Mouse (Mus musculus): ENCODE measurements at regions not wholly inside any gene's neighbourhood (a gene's known extent, or its start where the extent isn't known, plus 50 kb on each side); places are given as distances from the start of the nearest gene placed in this dataset.

DNA sequence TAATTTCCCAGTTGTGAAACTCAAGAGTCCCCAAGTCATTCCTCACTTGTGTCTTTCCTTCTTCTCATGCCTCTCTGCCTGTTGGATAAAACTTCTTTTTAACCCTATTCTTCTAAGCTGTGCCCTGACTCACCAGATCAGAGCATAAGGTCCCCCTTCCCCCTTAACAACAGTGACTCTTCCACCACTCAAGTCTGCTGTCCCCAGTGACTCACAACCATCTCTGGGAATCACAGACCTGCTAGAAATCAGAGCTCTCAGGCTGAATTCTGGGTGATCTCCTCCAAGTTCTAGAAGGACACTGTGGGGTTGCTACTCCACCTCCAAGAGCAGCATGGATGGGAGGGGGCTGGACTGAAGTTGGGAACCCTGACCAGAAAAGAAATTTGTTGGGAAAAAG, 239.5 kb upstream of the Tbx18 start:
- no peaks in the 10 kb centered on the region for H3K36me3 ChIP-seq (ENCODE audit: control insufficient read depth, insufficient read depth, low read length)
- H3K27ac ChIP-seq (ENCODE audit: low read length): no peak overlapping the region
- H3K4me1 ChIP-seq (ENCODE audit: control insufficient read depth, insufficient read depth, low read length): no peaks in the 10 kb centered on the region
- no peaks in the 10 kb centered on the region for H3K27me3 ChIP-seq (ENCODE audit: control insufficient read depth, insufficient read depth, low read depth, low read length)
- ATAC-seq: no peak
- H3K4me3 ChIP-seq (ENCODE audit: low read depth, low read length): no peak overlapping the region
- H3K9ac ChIP-seq (ENCODE audit: low read depth, low read length): no peak overlapping the region
- no peaks in the 10 kb centered on the region for H3K9me3 ChIP-seq (replicated peaks; ENCODE audit: control insufficient read depth, low read length, poor library complexity, severe bottlenecking)
- no peak overlapping the region for H3K4me2 ChIP-seq (ENCODE audit: low read length)

DNA sequence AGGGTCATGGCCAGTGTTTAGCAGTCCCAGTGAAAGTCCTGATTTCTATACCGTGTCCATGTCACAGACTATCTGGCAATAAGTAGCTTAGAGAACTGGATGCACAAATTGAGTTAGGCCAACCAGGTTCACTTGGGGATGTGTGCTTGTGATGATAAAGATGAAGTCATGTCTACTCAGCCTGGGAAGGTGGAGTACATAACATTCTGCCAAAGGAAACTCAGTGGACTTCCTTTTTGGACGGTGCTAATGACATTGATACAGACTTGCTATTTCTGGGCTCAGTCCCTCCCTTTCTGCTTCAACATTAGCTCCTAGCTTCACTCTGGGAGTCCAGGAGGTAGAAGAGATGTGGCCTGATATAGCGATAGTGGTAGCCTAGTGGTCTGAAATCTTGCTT, 240.7 kb upstream of the Tbx18 start:
- Histone ChIP-seq H3K9ac (ENCODE audit: low read depth, low read length) (no peak overlapping the region), H3K4me2 (ENCODE audit: low read length) (no peak overlapping the region), H3K27ac (ENCODE audit: low read length) (no peak overlapping the region), H3K4me1 (ENCODE audit: control insufficient read depth, insufficient read depth, low read length) (no peaks in the 10 kb centered on the region), H3K4me3 (ENCODE audit: low read depth, low read length) (no peak overlapping the region), H3K9me3 (replicated peaks; ENCODE audit: control insufficient read depth, low read length, poor library complexity, severe bottlenecking) (no peaks in the 10 kb centered on the region), H3K36me3 (ENCODE audit: control insufficient read depth, insufficient read depth, low read length) (no peaks in the 10 kb centered on the region), H3K27me3 (ENCODE audit: control insufficient read depth, insufficient read depth, low read depth, low read length) (no peaks in the 10 kb centered on the region)
- WGBS: 92% methylated on average over 3 of the region's 3 CpGs
- ATAC-seq: no peak

DNA sequence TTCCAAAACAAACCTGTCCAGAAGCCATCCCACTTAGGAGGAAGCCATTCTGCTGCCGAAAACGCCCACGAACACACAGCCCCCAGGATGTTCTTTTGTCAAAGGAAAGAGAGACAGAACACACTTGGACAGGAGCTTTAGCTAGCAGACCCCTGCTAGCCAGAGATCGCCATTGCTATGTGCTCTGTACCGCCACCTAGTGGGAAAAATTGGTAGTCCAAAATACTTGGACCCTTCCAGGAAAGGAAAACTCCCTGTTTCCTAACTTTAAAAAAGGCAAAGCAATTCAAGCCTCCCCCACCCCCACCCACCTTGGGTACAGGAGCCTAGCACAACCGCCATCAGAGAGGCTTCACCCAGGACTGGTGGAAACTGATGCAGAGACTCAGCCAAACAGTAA, 242.5 kb upstream of the Tbx18 start:
- Histone ChIP-seq H3K4me2 (ENCODE audit: low read length) (no peak overlapping the region), H3K9ac (ENCODE audit: low read depth, low read length) (no peak overlapping the region), H3K4me1 (ENCODE audit: control insufficient read depth, insufficient read depth, low read length) (no peaks in the 10 kb centered on the region), H3K27me3 (ENCODE audit: control insufficient read depth, insufficient read depth, low read depth, low read length) (no peaks in the 10 kb centered on the region), H3K36me3 (ENCODE audit: control insufficient read depth, insufficient read depth, low read length) (no peaks in the 10 kb centered on the region), H3K27ac (ENCODE audit: low read length) (no peak overlapping the region), H3K9me3 (replicated peaks; ENCODE audit: control insufficient read depth, low read length, poor library complexity, severe bottlenecking) (no peaks in the 10 kb centered on the region), H3K4me3 (ENCODE audit: low read depth, low read length) (no peak overlapping the region)
- ATAC-seq: no peak
- WGBS: 44% methylated on average over 6 of the region's 6 CpGs

DNA sequence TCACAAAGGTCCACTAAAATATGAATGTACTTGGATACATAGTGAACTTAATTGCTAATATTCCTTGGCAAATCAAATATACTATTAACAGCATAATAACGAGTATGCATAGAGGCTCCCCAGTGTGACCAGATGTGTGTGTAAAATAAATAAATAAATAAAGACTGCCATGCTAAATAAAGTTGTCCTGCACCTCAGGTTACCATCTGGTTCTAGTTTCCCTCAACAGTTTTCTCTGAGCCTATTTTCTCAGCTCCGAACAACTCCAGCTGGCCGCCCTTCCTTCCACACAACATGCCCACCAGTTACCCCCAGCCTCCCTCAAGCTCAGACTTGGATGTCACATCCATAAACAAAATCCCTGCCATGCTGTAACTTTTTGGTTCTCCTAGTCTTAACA, 253.8 kb upstream of the Tbx18 start:
- Histone ChIP-seq H3K36me3 (ENCODE audit: control insufficient read depth, insufficient read depth, low read length) (no peaks in the 10 kb centered on the region), H3K4me1 (ENCODE audit: control insufficient read depth, insufficient read depth, low read length) (no peaks in the 10 kb centered on the region), H3K9ac (ENCODE audit: low read depth, low read length) (no peak overlapping the region), H3K27ac (ENCODE audit: low read length) (no peak overlapping the region), H3K9me3 (replicated peaks; ENCODE audit: control insufficient read depth, low read length, poor library complexity, severe bottlenecking) (no peaks in the 10 kb centered on the region), H3K4me3 (ENCODE audit: low read depth, low read length) (no peak overlapping the region), H3K27me3 (ENCODE audit: control insufficient read depth, insufficient read depth, low read depth, low read length) (no peaks in the 10 kb centered on the region), H3K4me2 (ENCODE audit: low read length) (no peak overlapping the region)
- WGBS: 81% methylated on average over 3 of the region's 3 CpGs
- no peak for ATAC-seq

DNA sequence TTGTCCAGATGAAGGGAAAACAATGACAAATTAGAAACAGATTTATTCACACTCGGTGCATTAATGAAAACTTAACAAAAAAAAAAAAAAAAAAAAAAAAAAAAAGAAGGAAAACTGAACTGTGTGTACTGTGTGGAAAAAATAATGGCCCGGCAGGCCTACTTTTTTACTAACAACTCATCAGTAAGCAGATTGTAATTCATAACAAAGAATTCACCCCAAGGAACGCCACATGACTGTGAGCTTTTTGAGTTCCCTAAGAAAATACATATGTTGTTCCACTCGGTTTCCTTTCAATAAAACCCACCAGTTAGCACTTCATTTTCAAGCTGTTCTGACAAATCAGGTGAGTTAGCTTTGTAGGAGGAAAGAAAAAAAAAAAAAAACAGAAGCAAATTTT, 254.4 kb upstream of the Tbx18 start:
- 68% methylated on average over 4 of the region's 4 CpGs for WGBS

DNA sequence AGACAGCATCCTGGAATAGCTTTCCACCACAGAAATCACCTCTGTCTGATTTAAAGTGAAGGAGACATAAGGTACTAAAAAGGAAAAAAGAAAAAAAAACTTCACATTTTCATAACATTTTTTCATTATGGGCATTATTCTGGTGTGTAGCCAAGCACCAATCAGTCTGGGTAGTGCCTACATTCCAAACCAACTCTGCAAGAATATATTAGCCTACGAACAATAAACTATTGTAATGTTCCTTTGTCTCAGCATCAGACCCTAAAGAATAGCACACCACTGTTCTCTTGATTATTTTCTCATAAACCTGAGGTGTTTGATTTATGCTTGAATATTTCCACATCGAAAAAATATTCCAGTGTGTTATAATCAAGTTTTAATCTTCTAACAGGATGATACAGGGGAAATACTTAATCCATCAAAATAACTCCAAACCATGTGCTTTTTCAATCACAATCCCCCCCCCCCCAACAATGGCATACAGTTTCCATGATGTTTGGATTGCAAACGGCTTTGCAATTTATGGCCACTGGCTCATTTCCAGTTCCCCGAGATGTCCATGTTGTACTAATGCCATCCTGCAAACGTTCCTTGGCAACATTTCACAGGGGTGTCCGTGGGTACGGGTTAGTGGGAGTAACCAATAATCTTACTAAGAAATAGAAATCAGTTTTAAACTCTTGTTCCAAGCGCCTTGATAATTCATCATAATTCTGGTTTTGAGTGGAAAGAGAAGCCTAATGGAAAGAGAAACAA, 275.1 kb upstream of the Tbx18 start:
- no peaks in the 10 kb centered on the region for H3K4me1 ChIP-seq (ENCODE audit: control insufficient read depth, insufficient read depth, low read length)
- no peak overlapping the region for H3K4me2 ChIP-seq (ENCODE audit: low read length)
- WGBS: 74% methylated on average over 8 of the region's 8 CpGs
- H3K9ac ChIP-seq (ENCODE audit: low read depth, low read length): no peak overlapping the region
- no peaks in the 10 kb centered on the region for H3K9me3 ChIP-seq (replicated peaks; ENCODE audit: control insufficient read depth, low read length, poor library complexity, severe bottlenecking)
- H3K4me3 ChIP-seq (ENCODE audit: low read depth, low read length): no peak overlapping the region
- ATAC-seq: no peak
- no peaks in the 10 kb centered on the region for H3K36me3 ChIP-seq (ENCODE audit: control insufficient read depth, insufficient read depth, low read length)
- no peaks in the 10 kb centered on the region for H3K27me3 ChIP-seq (ENCODE audit: control insufficient read depth, insufficient read depth, low read depth, low read length)
- H3K27ac ChIP-seq (ENCODE audit: low read length): no peak overlapping the region

More for the DNA sequence above, 254.4 kb upstream of the Tbx18 start:
- Histone ChIP-seq H3K4me3 (ENCODE audit: low read depth, low read length) (no peak overlapping the region), H3K4me2 (ENCODE audit: low read length) (no peak overlapping the region), H3K9me3 (replicated peaks; ENCODE audit: control insufficient read depth, low read length, poor library complexity, severe bottlenecking) (no peaks in the 10 kb centered on the region), H3K36me3 (ENCODE audit: control insufficient read depth, insufficient read depth, low read length) (no peaks in the 10 kb centered on the region), H3K27ac (ENCODE audit: low read length) (no peak overlapping the region), H3K27me3 (ENCODE audit: control insufficient read depth, insufficient read depth, low read depth, low read length) (no peaks in the 10 kb centered on the region), H3K4me1 (ENCODE audit: control insufficient read depth, insufficient read depth, low read length) (no peaks in the 10 kb centered on the region), H3K9ac (ENCODE audit: low read depth, low read length) (no peak overlapping the region)
- ATAC-seq: no peak

DNA sequence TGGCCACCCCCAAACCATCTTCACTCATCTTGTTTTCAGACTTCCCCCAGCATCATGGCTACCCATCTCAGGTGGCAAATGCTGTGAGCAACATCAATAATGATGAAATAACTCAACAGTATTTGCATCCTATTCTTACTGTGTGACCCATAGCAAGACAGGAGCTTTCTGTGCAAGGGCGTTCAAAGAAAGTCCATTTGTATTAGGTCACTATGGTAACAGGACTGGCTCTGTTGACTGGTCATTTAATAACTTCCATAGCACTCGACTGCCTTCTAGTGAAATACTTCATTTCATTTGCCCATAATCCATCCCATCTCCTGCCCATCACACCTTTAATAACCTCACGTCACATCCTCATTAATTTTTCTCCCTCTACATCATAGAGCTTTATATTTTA, 292.7 kb upstream of the Tbx18 start:
- Histone ChIP-seq H3K36me3 (ENCODE audit: control insufficient read depth, insufficient read depth, low read length) (no peaks in the 10 kb centered on the region), H3K27ac (ENCODE audit: low read length) (no peak overlapping the region), H3K4me3 (ENCODE audit: low read depth, low read length) (no peak overlapping the region), H3K9ac (ENCODE audit: low read depth, low read length) (no peak overlapping the region), H3K27me3 (ENCODE audit: control insufficient read depth, insufficient read depth, low read depth, low read length) (no peaks in the 10 kb centered on the region), H3K4me1 (ENCODE audit: control insufficient read depth, insufficient read depth, low read length) (no peaks in the 10 kb centered on the region), H3K9me3 (replicated peaks; ENCODE audit: control insufficient read depth, low read length, poor library complexity, severe bottlenecking) (no peaks in the 10 kb centered on the region), H3K4me2 (ENCODE audit: low read length) (no peak overlapping the region)
- 67% methylated on average over 3 of the region's 3 CpGs for WGBS
- ATAC-seq: no peak

DNA sequence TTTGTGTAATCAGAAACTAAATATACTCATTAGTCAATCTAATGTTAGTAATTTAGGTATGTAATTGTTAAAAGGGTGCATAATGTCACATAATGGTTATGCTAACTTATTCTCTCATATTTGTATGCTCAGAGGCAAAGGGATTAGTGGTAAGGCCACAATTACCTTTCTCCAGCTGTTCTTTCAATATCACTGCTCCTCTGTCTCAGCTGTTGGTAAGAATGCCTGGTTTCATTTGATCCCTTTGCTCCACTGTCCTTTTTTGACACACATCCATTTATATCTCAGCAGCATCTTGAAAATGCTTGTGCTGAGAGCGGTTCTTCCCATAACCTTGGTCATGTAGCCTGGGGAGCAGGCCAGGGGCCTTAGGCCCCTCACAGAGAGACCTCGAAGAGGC, 294.9 kb upstream of the Tbx18 start:
- Histone ChIP-seq H3K27ac (ENCODE audit: low read length) (no peak overlapping the region), H3K4me1 (ENCODE audit: control insufficient read depth, insufficient read depth, low read length) (no peaks in the 10 kb centered on the region), H3K36me3 (ENCODE audit: control insufficient read depth, insufficient read depth, low read length) (no peaks in the 10 kb centered on the region), H3K9me3 (replicated peaks; ENCODE audit: control insufficient read depth, low read length, poor library complexity, severe bottlenecking) (no peaks in the 10 kb centered on the region), H3K4me2 (ENCODE audit: low read length) (no peak overlapping the region), H3K4me3 (ENCODE audit: low read depth, low read length) (no peak overlapping the region), H3K27me3 (ENCODE audit: control insufficient read depth, insufficient read depth, low read depth, low read length) (no peaks in the 10 kb centered on the region), H3K9ac (ENCODE audit: low read depth, low read length) (no peak overlapping the region)
- 59% methylated on average over 2 of the region's 2 CpGs for WGBS
- no peak for ATAC-seq

DNA sequence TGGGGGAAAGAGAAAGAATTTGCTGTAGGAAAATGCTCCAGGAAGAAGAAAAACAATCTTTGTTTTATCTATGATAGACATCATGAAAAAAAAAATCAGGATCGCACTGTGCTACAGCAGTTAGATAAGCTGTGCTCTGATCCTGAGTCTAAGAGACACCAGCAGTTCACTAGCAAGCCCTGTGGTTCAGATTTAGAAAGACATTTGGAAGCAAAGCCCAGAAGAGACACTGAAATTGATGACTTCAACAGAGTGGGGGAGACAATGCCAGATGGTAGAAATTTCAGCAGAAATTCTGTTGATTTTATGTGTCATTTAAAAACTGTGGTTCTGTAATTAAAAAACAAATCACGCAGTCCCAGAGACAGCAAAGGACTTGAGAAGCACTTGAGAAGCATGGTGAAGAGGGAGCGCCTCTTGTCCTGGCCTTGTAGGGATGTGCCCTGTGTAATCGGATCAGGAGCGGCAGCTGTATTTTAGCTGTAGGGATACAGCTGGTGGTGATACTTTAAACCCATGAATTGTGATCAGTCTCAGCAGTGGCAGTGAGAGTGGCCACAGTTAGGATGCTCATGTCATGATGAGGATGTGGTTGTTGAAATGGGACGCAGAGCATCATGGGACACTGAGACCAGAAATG, 296.4 kb upstream of the Nt5e start:
- H3K9me3 ChIP-seq (replicated peaks; ENCODE audit: control insufficient read depth, low read length, poor library complexity, severe bottlenecking): no peaks in the 10 kb centered on the region
- H3K27me3 ChIP-seq (ENCODE audit: control insufficient read depth, insufficient read depth, low read depth, low read length): no peaks in the 10 kb centered on the region
- WGBS: 85% methylated on average over 6 of the region's 6 CpGs
- H3K36me3 ChIP-seq (ENCODE audit: control insufficient read depth, insufficient read depth, low read length): no peaks in the 10 kb centered on the region
- H3K4me1 ChIP-seq (ENCODE audit: control insufficient read depth, insufficient read depth, low read length): no peaks in the 10 kb centered on the region
- no peak overlapping the region for H3K9ac ChIP-seq (ENCODE audit: low read depth, low read length)
- ATAC-seq: no peak
- no peak overlapping the region for H3K4me3 ChIP-seq (ENCODE audit: low read depth, low read length)
- no peak overlapping the region for H3K4me2 ChIP-seq (ENCODE audit: low read length)
- H3K27ac ChIP-seq (ENCODE audit: low read length): no peak overlapping the region
